Mouse (Mus musculus) neutrophil, adult 5-6 weeks (primary cell): Measurements from ENCODE around the gene 4930535I16Rik. TPM values are rescaled to one million over a fixed set of nuclear protein-coding genes. Genes with fewer than 3 reads are reported as not detected.
"Not testable (repeated sequence)": the region's sequence is repeated elsewhere in the genome, so short reads cannot be mapped to it uniquely, and the experiment has no call there.

Experiments
- ATAC-seq: fragments of 151-379, 151-347 bp; 2 replicates; pipeline ENCODE4 v1.8.0; 2017; ENCODE audit warnings: mild to moderate bottlenecking, moderate TSS enrichment; ENCODE audit not compliant: insufficient number of reproducible peaks, poor library complexity, low FRiP score, severe bottlenecking; ENCODE audit errors: extremely low read depth
- total RNA-seq: library from RNA; stranded (forward); fragments of 200-1000 nt; gene quantifications from 2 replicates; pipeline ENCODE4 v1.2.3, GENCODE M21; 2017

Gene 4930535I16Rik
- total RNA-seq, result not detected in 2 replicates

DNA sequence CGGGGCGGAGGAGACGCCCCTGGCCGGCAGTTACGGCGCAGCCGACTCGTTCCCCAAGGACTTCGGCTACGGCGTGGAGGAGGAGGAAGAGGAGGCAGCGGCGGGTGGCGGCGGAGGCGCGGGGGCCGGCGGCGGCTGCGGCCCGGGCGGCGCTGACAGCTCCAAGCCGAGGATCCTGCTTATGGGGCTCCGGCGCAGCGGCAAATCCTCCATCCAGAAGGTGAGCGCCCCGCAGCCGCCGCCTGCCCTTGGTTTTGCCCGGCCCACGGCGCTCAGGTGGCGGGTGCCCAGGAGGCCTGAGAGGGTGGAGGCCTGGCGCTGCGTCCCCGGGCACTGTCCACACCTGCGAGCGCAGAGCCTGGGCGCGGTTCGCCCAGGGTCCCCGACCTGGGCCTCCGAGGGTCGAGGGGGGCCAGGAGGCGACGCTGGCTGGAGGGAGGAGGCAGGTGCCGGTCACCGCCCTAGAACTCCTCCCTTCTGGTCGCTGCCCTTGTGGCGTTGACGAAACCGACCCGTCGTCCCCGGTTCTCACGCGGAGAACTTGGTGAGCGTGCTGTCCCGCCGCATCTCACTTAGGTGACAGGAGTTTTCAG lies at the start of gene 4930535I16Rik:
Gene 4930535I16Rik (minus strand): TSS at position 475 of the 593 bp plus-strand sequence.
- no peak for ATAC-seq

DNA sequence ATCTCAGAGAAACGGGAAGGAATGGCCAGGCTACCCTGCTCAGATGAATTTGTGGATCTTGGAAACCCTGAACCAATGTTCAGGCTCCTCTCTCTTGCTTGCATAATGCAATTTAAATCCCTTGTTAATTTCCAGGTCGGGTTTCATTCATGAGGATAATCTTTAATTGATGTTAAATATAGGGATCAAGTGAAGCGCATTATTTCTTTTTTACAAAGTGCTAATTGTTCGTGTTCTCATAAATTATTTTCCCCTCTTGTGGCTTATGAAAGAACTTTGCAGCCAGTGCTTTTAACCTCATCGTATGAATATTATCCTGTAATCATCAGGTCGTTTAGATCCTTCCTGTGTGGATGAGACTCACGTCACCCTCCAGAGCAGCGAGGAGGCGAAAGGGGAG lies 44.9 kb upstream of the 4930535I16Rik start:
- no peak for ATAC-seq

DNA sequence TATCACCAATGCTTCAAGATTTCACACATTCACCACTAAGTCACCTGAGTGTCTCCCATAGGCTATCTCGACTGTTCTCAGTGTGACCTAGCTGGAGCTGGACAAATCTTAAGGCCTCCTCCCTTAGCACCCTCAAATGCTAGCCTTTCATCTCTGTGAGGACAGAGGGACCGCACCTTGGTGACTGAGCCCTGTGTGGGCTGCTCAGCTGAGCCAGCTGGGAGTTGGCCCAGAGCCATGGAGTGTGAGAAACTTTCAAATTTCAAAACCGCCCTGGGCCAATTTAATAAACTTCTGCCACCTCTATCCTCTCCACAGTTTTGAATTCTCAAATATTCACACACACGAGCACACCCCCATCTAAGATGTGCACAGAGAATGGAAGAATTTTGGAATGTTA lies 43.1 kb upstream of the 4930535I16Rik start:
- no peak for ATAC-seq

DNA sequence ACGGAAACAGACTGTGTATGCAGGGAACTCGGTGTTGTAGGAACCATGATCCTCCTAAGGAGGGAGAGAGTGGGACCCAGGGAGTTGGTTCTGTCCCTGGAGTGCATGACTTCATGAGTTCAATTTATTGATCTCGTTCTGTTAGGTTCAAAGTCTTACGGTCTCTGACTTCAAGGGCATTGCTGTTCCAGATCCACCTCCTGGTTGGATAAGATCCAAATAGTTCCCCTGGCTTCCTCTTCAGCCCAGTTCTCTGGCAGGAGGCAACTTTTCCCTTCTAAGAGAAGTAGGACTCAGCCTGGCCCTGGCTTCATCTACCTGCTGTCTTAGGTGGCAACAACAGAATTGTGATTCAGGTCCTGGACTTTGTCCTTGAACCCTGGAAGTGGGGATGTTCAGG lies 40.1 kb upstream of the 4930535I16Rik start:
- no peak for ATAC-seq

DNA sequence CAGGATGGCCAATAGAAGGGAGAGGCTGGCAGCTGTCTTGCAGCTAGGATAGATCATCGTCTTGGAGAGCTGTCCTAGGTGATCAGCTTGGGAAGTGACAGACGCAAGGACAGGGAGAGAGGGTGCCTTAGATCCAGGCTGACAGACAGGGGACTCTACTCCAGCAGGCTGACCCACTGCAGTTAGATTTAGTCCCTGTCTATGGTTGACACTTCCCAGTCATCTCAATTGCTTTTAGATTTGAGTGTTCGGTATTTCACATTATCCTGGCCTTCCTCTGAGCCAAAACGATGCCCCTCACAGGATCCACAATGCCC lies 39.6 kb upstream of the 4930535I16Rik start:
- ATAC-seq, result no peak

DNA sequence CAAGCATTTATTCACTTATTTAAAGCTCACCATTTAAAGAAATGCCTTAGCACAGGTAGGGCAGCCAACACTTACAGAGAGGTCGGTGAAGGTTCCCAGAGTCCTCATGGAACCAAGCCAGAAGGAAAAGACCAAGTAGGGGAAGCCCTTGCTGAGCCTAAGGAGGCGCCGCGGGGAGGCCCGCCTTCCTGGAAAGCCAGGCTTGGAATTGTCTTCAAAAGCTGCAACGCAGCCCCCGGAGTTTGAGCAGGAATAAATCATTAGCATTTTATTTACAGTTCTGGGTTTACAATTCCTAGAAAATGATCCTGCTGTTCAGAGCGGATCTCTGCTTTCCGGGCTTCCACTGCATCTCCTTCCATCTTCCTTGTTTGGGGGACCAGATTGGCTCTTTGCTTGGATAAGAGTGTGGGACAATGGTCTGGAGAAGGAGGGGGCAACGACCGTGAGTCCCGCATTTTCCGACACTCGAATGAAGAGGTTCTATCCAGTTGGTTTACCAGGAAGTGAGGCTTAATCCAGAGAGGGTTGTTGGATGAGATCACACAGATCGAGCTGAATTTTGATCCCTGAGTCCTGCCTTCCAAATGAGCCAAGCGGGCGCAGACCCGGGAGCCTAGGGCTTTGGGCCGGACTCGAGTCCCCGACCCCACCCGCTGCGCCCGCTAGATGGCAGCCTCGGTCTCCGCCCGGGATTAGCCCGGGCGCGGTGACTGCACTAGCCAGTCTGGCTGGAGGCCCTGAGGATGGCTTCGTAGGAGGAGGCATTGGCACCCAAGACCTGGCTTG lies 39.1 kb upstream of the 4930535I16Rik start:
- ATAC-seq, result 0 out of 2 replicates have a peak, but pooled peaks have one; percentile 50

DNA sequence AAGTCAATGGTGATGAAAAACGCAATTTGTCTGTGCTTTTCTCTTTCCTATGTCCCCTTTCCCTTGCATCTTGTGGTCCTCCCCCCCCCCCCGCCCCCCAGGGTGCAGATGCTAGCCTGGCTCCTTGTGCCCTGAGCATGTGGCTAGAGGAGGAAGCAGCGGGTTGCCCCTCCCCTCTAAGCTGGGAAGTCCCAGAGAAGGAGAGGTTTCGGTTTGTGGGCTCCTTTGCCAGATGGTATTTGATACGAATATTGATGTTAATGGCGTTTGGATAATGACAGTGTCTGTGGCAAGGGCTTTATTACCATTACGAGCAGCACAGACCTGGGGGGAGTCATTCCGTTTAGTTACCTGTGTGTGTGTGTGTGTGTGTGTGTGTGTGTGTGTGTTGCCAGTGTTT lies 34.2 kb upstream of the 4930535I16Rik start:
- ATAC-seq, result 0 out of 2 replicates have a peak, but pooled peaks have one; percentile 19

DNA sequence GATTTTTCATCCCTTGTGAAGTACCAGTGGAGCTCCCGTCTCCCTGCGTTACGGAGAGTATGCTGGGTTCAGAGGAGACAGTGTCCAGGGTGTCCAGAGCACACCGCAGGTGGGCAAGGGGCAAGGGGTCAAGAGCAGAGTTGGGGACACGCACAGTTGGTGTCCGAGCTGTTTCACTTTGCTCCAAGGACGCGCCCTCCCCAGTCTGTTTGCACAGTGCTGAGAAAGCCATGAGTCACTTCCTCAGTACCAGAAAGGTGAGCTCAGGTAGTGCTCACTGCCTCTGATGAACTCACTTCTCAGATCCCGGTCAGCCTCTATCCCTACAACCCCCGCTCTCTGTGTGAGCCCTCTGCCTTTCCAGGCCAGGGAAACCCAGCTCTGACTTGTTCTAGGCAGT lies 31.8 kb upstream of the 4930535I16Rik start:
- ATAC-seq, result no peak

DNA sequence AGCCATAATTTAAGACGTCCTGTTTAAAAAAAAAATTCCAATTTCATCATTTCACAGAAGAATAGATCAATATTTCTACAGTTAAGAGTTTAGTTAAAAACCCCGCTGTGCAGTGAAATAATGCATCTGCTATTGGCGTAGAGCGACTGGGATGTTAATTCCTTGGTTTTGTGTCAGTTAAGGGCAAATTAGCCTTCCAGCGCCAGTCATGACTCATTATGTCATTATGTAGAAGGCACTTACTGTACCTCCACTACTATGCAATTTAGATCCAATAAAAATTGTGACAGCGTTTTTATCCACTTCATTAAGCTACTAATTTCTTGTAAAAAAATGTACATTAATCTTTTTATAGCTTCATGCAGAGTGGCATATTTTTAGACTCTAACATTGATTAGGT lies 31.1 kb upstream of the 4930535I16Rik start:
- ATAC-seq, result no peak

DNA sequence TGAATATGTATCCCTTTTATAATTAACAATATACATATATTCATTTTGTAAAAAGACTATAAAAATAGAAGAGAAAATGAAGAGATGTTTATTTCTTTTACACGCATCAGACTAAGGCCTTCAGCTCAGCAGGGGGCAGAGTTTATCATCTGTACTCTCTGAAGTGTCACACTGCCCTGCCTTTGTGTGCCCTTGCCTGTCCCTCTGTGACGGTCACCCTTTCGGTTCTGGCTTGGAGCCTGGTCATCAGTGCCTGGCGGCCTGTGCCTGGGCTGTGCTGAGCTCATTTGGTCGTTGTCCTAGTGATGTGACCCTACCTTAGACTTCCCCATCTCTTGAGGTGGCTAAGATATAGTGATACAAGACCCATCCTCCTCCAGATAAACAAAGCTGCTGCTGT lies 29.3 kb upstream of the 4930535I16Rik start:
- ATAC-seq, result no peak

DNA sequence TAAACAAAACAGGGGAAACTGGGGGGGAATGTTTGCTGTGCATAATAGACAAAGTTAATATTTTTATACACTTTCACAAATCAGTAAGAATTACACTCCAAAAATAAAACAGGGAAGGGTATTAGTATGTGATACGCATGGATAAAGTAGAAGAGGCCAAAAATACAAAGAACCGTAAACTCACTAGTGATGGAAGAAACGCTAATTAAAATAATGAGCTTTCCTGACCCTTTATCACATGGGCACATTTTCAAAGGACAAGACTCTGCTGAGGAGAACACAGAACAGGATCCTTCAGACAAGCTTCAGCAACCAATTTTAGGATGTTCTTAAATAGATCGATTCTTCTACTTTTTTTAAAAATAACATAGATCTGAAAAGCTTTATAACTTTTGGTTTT lies 28.9 kb upstream of the 4930535I16Rik start:
- no peak for ATAC-seq

DNA sequence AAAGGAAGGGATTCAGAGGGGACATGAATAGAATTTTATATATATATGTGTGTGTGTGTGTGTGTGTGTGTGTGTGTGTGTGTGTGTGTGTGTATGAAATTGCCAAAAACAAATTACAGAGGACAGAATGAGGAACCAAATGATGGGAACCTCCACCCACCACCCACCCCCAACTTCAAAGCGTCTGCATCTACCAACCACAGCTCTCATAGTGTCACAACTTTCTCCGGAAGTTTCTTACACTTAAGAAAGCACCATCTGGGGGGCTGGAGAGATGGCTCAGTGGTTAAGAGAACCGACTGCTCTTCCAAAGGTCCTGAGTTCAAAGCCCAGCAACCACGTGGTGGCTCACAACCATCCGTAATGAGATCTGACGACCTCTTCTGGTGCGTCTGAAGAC lies 23.1 kb upstream of the 4930535I16Rik start:
- ATAC-seq, result not testable (repeated sequence)

DNA sequence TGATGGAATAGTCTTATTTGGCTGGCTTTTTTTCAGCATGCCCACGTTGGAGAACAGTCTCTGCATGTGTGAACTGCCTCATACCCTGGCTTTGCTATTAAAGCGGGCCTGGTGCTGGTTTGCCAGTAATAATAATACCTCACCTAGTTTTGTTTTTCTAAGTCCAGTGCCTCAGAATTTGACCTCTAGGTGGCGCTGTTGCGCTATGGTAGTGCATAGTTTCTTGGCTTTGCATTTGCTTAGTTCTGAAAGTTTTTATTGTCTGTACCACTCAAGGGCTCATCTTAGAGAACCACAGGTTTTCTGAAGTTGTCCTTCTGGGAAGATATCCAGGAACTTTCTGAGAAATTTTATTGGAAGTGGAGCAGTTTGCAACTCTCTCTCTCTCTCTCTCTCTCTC lies 22.0 kb upstream of the 4930535I16Rik start:
- peak; percentile 58; the same call in 1 of the 2 replicates for ATAC-seq

DNA sequence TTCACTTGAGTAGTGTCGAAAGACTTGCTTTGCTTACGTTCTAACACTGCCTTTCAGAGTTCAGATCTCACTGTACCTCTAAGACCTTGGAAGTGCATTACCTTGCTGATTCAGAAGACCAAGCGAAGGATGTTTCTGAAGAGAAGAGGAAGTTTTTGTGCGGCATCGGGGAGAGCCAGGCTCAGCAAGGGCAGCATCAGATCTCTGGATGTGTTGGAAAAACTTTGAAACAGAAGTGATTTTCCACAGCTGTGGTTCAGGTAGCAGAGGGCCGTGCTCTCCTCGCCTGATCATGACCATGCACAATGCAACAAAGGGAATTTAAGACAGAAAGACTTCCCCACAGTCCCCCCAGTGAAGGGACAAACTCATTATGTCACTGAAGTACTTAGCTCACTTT lies 18.2 kb upstream of the 4930535I16Rik start:
- no peak for ATAC-seq

DNA sequence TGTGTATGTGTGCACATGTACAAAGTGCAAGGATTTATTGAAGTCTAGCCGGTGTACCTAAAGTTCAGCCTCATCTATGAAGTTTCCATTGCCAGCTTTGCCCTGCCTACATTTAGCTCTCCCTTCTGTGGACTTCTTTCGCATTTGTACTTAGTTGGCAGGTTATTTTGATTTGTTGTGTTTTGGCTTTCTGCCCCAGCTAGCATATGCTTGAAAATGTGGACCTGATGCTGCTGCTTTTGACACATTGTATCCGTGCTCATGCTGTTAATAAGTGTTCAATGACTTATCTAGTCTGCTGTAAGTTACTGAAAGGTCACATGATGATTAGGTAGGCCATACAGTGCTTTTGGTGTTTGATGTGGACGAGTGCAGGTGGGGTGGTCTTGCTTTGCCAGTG lies 16.5 kb upstream of the 4930535I16Rik start:
- ATAC-seq, result no peak

DNA sequence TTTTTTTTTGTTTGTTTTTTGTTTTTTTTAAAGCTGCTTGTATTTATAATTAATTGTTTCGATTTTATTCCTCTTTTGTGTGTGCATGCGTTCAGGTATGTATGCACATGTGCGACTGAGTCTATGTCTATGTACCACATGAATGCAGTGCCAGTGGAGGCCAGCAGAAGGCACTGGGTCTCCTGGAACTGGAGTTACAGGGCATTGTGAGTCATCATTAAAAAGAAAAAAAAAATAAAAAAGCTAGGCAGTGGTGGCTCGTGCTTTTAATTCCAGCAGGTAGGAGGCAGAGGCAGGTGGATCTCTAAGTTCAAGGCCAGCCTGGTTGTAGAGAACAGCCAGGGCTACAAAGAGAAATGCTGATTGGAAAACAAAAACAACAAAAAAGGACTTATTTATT lies 12.2 kb upstream of the 4930535I16Rik start:
- ATAC-seq, result no peak

DNA sequence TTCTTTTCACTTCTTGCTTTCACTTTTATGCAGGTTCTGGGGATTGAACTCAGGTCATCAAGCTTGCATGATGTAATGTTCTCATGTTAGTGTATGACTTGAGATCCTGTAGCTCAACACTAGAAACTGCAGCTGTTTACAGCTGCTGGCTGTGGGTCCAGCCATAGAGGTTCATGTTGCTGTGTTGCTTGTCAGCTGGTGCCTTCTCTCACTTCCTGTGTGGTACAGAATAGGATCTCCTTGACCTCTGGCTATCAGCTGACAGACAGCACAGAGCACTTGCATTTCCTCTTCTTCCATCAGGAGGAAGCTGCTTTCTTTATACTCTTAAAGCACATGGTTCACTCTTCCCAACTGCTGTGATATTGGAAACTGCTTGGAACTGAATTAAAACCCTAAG lies 10.1 kb upstream of the 4930535I16Rik start:
- ATAC-seq, result peak; percentile 83

DNA sequence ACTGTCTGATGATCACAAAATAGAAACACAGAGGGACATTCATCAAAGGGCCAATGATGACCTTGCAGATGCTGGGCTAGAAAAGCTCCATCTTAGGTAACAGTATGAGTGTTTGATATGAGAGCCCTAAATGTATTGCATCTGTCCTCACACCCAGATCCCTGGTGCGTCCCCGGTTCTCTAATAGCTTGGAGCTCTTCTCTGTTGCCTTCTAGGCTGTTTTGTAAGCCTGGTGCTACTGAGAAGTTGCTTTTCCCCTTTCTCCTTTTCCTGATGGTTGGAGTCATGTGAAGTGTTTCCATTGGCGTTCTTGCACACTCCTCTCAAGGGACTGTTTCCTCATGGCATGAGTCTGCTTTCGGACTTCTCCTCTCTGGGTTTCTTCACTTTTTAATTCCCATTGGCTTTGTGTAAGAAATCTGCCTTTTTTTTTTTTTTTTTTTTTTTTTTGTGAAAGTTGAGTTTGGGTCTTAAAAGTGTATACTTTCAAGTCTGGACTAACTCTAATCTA lies 3.3 kb upstream of the 4930535I16Rik start:
- ATAC-seq, result no peak

DNA sequence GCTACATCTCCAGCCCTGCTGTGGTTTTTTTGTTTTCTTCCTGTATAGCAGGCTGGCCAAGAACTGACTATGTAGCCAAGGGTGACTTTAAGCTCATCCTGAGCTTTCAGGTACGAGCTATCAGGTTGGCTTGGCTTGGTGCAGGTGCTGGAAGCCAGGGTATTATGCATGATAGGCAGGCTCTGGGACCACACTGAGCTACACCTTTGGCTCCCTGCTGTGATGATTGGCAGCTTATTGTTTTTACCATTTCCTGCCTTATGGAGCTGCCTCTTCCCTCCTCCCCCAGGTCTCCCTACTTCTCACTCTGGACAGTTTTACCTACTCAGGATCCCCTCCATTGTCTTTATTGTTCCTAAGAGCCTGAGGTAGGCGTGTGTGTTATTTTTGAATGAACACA lies 1.0 kb upstream of the 4930535I16Rik start:
- no peak for ATAC-seq

DNA sequence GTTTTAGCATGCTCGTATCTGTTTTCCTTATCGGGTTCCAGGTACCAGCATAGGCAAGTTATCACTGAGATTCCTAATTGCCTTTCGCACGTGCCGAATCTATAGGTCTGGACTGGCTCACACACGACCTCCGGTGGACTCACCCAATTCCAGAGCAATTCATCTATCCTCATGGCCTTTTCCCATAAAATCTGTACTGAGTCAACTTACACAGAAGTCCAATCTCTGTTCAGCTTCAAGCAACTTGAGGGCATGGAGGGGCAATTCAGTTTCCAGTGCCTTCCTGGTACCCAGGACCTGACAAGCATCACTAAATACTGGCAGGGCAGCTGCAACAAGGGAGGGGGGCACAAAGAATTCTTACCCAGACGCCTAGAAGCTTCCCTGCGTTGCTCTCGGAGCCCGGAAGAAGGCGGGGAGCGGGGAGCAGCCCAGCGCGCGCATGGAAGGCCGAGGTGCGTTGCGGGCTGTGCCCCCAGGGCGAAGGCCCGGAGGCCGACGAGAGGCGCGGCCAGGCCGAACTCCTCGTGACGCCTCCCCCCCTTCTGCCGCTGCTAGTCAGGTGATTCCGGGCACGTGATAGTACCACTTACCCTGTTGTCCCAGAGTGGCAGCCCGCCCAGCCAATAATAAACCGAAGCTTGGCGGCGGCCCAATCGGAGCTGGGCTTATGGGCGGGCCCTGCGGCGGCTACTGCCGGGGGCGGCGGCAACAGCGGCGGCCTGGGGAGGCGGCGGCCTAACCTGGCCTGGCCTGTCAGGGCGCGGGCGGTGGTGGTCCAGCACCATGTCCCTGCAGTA lies 874 bp downstream of the 4930535I16Rik start, which contains the start of gene Rragc:
Gene Rragc (plus strand): TSS at position 699 of the 800 bp plus-strand sequence.
- ATAC-seq, result peak; percentile 99
